ENCODE assay signal across 9 mouse cellular contexts in the genomic region with DNA sequence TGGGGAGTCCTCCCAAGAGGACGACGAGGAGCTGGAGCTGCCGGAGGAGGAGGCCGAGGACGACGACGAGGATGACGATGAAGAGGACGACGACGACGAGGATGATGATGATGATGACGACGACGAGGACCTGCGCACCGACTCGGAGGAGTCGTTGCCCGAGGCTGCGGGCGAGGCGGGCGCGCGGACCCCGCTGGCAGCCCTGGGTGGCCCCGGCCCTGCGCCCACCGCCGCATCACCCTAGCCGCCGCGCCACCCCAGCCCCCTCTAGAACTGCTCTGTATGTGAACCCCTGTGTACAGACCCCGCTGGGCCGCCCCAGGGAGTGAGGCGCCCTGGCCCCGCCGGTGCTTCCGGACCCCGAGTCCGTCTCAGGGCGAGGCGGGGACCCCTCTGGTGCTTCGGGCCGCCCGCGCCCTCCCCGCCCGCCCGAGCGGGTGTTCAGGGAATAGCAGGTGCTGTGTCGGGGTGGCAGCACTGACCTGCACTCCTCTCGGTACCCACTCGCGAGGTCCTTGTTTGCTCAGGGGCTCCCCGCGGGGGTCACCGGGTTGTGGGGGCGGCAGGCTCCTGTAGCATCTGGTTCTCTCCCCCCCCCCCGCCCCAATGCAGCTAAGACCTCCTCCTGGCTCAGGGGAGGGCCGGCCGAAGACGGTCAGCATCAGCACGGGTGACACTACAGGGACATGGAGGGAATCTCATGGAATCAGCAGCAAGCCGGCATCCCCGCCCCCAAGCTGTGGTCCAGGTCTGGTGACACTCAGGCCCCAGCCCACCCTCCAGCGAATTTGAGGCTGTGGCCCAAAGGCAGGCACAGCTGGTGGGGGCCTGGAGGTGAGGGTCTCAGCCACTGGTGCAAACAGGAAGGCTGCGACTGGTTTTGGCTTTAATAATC.
DNase-seq lines count a peak whose midpoint lies in the region; ATAC-seq and TF ChIP-seq lines count a peak whose summit lies in the region.
"Had no signal": no experiment of that assay in that cellular context is flagged by ENCODE, and none has a peak within 500 bp of the region (broad histone marks: within the 10 kb centered on the region; RNA-seq: fewer than 3 reads in every experiment).

No protein-coding gene starts in this region.

- peak overlapping the region; percentile 52 for H3K4me3 ChIP-seq in left cerebral cortex, adult 2 months
- peak overlapping the region; percentile 47 for H3K4me3 ChIP-seq in forebrain, embryonic 12.5 days (replicated peaks)
- peak overlapping the region; percentile 1; the same call in 1 of the 2 replicates for H3K4me3 ChIP-seq in intestine, postnatal 0 days (ENCODE audit: low read depth, low read length)
- H3K4me3 ChIP-seq in neural tube, embryonic 15.5 days (replicated peaks), result peak overlapping the region; percentile 40

- intact Hi-C loops in left cerebral cortex, adult 2 months (cut with DNase I), result no loop called here
- intact Hi-C loops in left cerebral cortex, postnatal 10 days (cut with DNase I), result no loop called here

- H3K36me3 ChIP-seq in forebrain, embryonic 12.5 days (replicated peaks), result no peaks in the 10 kb centered on the region
- H3K36me3 ChIP-seq in intestine, postnatal 0 days (ENCODE audit: control insufficient read depth, insufficient read depth), result peaks cover 26% of the 10 kb centered on the region; the same call in 1 of the 2 replicates
- no peaks in the 10 kb centered on the region for H3K36me3 ChIP-seq in neural tube, embryonic 15.5 days

- peaks cover 48% of the 10 kb centered on the region for H3K4me1 ChIP-seq in forebrain, embryonic 12.5 days
- no peaks in the 10 kb centered on the region for H3K4me1 ChIP-seq in intestine, postnatal 0 days (replicated peaks; ENCODE audit: control insufficient read depth, insufficient read depth, low read length)
- peaks cover 29% of the 10 kb centered on the region for H3K4me1 ChIP-seq in neural tube, embryonic 15.5 days

- peaks cover 66% of the 10 kb centered on the region for H3K27me3 ChIP-seq in forebrain, embryonic 12.5 days
- peaks cover 18% of the 10 kb centered on the region for H3K27me3 ChIP-seq in intestine, postnatal 0 days (replicated peaks; ENCODE audit: control insufficient read depth, insufficient read depth, low read length)
- peaks cover 53% of the 10 kb centered on the region for H3K27me3 ChIP-seq in neural tube, embryonic 15.5 days (replicated peaks)

- peak; percentile 36; the same call in 1 of the 2 replicates for ATAC-seq in forebrain, embryonic 12.5 days (ENCODE audit: low FRiP score)
- no peak for ATAC-seq in intestine, postnatal 0 days
- peak; percentile 40; the same call in 1 of the 2 replicates for ATAC-seq in neural tube, embryonic 15.5 days (ENCODE audit: low FRiP score)

- no peaks in the 10 kb centered on the region for H3K9me3 ChIP-seq in forebrain, embryonic 12.5 days
- H3K9me3 ChIP-seq in intestine, postnatal 0 days (ENCODE audit: control insufficient read depth), result no peaks in the 10 kb centered on the region
- no peaks in the 10 kb centered on the region for H3K9me3 ChIP-seq in neural tube, embryonic 15.5 days (replicated peaks)

- peak; percentile 35 to 40 for DNase-seq in left cerebral cortex, adult 2 months (ENCODE audit: extremely low spot score in 1 of 2, low spot score in 2 of 2)
- DNase-seq in left cerebral cortex, postnatal 10 days (ENCODE audit: extremely low spot score in 1 of 2, low spot score in 2 of 2), result no peak
- no peak for DNase-seq in kidney, postnatal 25 days
- DNase-seq in yolk sac, embryonic 10.5 days (ENCODE audit: low spot score), result no peak
- DNase-seq in adrenal gland, adult 18-20 months (ENCODE audit: low spot score in 2 of 2), result no peak

- H3K9ac ChIP-seq in forebrain, embryonic 12.5 days, result peak overlapping the region; percentile 56
- H3K9ac ChIP-seq in intestine, postnatal 0 days (ENCODE audit: low read depth, low read length), result no peak overlapping the region
- H3K9ac ChIP-seq in neural tube, embryonic 15.5 days (replicated peaks), result peak overlapping the region; percentile 44

- no peak; the same call in none of the 2 replicates for TF ChIP-seq CTCF in left cerebral cortex, adult 2 months (IDR thresholded peaks at IDR 0.05)
- no peak for TF ChIP-seq CTCF in intestine, postnatal 0 days (IDR thresholded peaks at IDR 0.05; ENCODE audit: low read depth)

- H3K27ac ChIP-seq in left cerebral cortex, adult 2 months, result peak overlapping the region; percentile 78
- no peak overlapping the region for H3K27ac ChIP-seq in forebrain, embryonic 12.5 days
- H3K27ac ChIP-seq in intestine, postnatal 0 days (ENCODE audit: low read depth, low read length), result no peak overlapping the region
- H3K27ac ChIP-seq in neural tube, embryonic 15.5 days (replicated peaks), result peak overlapping the region; percentile 13; the same call in 1 of the 2 replicates
- H3K27ac ChIP-seq: macrophage had no signal

- WGBS in forebrain, embryonic 12.5 days, result 2% methylated on average over 69 of the region's 69 CpGs
- 39% methylated on average over 66 of the region's 69 CpGs for WGBS in intestine, postnatal 0 days
- WGBS in neural tube, embryonic 15.5 days, result 3% methylated on average over 66 of the region's 69 CpGs

- H3K4me2 ChIP-seq in forebrain, embryonic 12.5 days, result peak overlapping the region; percentile 86
- H3K4me2 ChIP-seq in intestine, postnatal 0 days (replicated peaks; ENCODE audit: low read depth), result peak overlapping the region; percentile 44
- peak overlapping the region; percentile 75 for H3K4me2 ChIP-seq in neural tube, embryonic 15.5 days

Comparison
In these comparisons a context has a peak if more than half of its experiments do, and no peak if none do; other contexts are left out.
1. DNase-seq: peak in left cerebral cortex, adult 2 months (2 of 2); none in left cerebral cortex, postnatal 10 days (0 of 2), kidney, postnatal 25 days (0 of 2), yolk sac, embryonic 10.5 days (single experiment) and adrenal gland, adult 18-20 months (0 of 2).
2. H3K27ac ChIP-seq: peak in left cerebral cortex, adult 2 months (single experiment) and neural tube, embryonic 15.5 days (single experiment); none in forebrain, embryonic 12.5 days (single experiment) and intestine, postnatal 0 days (single experiment).
3. H3K4me3 ChIP-seq: peak in every context shown above with its lines; median percentile 52 in left cerebral cortex, adult 2 months; 47 in forebrain, embryonic 12.5 days; 40 in neural tube, embryonic 15.5 days; 1 in intestine, postnatal 0 days.
4. Peak in every context shown above with its lines, with median percentiles within 50 percentile points of each other: H3K4me2 ChIP-seq.